Mouse (Mus musculus): ENCODE results near the gene Uchl4. TPM values are rescaled to one million over a fixed set of nuclear protein-coding genes. Genes with fewer than 3 reads are reported as not detected.
"Not testable (repeated sequence)": the region's sequence is repeated elsewhere in the genome, so short reads cannot be mapped to it uniquely, and the experiment has no call there.

Uchl4 gene
- polyA plus RNA-seq (2012; rRNA removed) = not detected in 2 replicates

- H3K36me3 ChIP-seq (ENCODE audit: control insufficient read depth, insufficient read depth, low read length) = peaks cover 2% of the 10 kb centered on the region; the same call in 1 of the 2 replicates
- no peaks in the 10 kb centered on the region for H3K27me3 ChIP-seq (ENCODE audit: control insufficient read depth, insufficient read depth, low read length)
- H3K4me1 ChIP-seq (ENCODE audit: control insufficient read depth, insufficient read depth, insufficient read length) = no peaks in the 10 kb centered on the region
- H3K27ac ChIP-seq (ENCODE audit: insufficient read depth, low read length) = no peak within 1 kb of the TSS
- TF ChIP-seq POLR2A (IDR thresholded peaks at IDR 0.05; ENCODE audit: low read depth, low read length) (no peak), CTCF (IDR thresholded peaks at IDR 0.05; ENCODE audit: extremely low read depth, insufficient read depth, insufficient read length, insufficient replicate concordance) (no peak)
- H3K4me3 ChIP-seq (ENCODE audit: extremely low read depth, insufficient read depth, insufficient read length) = no peak within 1 kb of the TSS
- 94% methylated on average over 8 of the region's 8 CpGs for WGBS
- no peak for DNase-seq (ENCODE audit: low read depth in 1 of 2, low spot score in 2 of 2)
Measured at GRCm38 (mm10) chr9:64234768-64235435, at the start of gene Uchl4. Gene Uchl4, plus strand, starts transcription at chr9:64235201.

GRCm38 (mm10) chr9:64193879-64194278, 41.1 kb upstream of the Uchl4 start:
- H3K27ac ChIP-seq (ENCODE audit: insufficient read depth, low read length) = no peak overlapping the region
- no peak overlapping the region for H3K4me3 ChIP-seq (ENCODE audit: extremely low read depth, insufficient read depth, insufficient read length)
- no peak for DNase-seq (ENCODE audit: low read depth in 1 of 2, low spot score in 2 of 2)
- WGBS = 88% methylated on average over 1 of the region's 1 CpGs
- H3K4me1 ChIP-seq (ENCODE audit: control insufficient read depth, insufficient read depth, insufficient read length) = no peaks in the 10 kb centered on the region
- no peaks in the 10 kb centered on the region for H3K27me3 ChIP-seq (ENCODE audit: control insufficient read depth, insufficient read depth, low read length)
- H3K36me3 ChIP-seq (ENCODE audit: control insufficient read depth, insufficient read depth, low read length) = peaks cover 20% of the 10 kb centered on the region
- TF ChIP-seq POLR2A (IDR thresholded peaks at IDR 0.05; ENCODE audit: low read depth, low read length) (no peak), CTCF (IDR thresholded peaks at IDR 0.05; ENCODE audit: extremely low read depth, insufficient read depth, insufficient read length, insufficient replicate concordance) (no peak)

- Histone ChIP-seq H3K27me3 (ENCODE audit: control insufficient read depth, insufficient read depth, low read length) (no peaks in the 10 kb centered on the region), H3K36me3 (ENCODE audit: control insufficient read depth, insufficient read depth, low read length) (peaks cover 20% of the 10 kb centered on the region), H3K27ac (ENCODE audit: insufficient read depth, low read length) (no peak overlapping the region), H3K4me1 (ENCODE audit: control insufficient read depth, insufficient read depth, insufficient read length) (no peaks in the 10 kb centered on the region), H3K4me3 (ENCODE audit: extremely low read depth, insufficient read depth, insufficient read length) (no peak overlapping the region)
- no peak for DNase-seq (ENCODE audit: low read depth in 1 of 2, low spot score in 2 of 2)
- WGBS = 93% methylated on average over 4 of the region's 4 CpGs
- no peak for TF ChIP-seq CTCF (IDR thresholded peaks at IDR 0.05; ENCODE audit: extremely low read depth, insufficient read depth, insufficient read length, insufficient replicate concordance)
- TF ChIP-seq POLR2A (IDR thresholded peaks at IDR 0.05; ENCODE audit: low read depth, low read length) = no peak
Measured at GRCm38 (mm10) chr9:64195554-64195953, 39.4 kb upstream of the Uchl4 start.

- TF ChIP-seq POLR2A (IDR thresholded peaks at IDR 0.05; ENCODE audit: low read depth, low read length) (no peak), CTCF (IDR thresholded peaks at IDR 0.05; ENCODE audit: extremely low read depth, insufficient read depth, insufficient read length, insufficient replicate concordance) (no peak)
- 94% methylated on average over 8 of the region's 8 CpGs for WGBS
- Histone ChIP-seq H3K27ac (ENCODE audit: insufficient read depth, low read length) (no peak overlapping the region), H3K27me3 (ENCODE audit: control insufficient read depth, insufficient read depth, low read length) (no peaks in the 10 kb centered on the region), H3K4me3 (ENCODE audit: extremely low read depth, insufficient read depth, insufficient read length) (no peak overlapping the region), H3K4me1 (ENCODE audit: control insufficient read depth, insufficient read depth, insufficient read length) (no peaks in the 10 kb centered on the region), H3K36me3 (ENCODE audit: control insufficient read depth, insufficient read depth, low read length) (peaks cover 20% of the 10 kb centered on the region)
- no peak for DNase-seq (ENCODE audit: low read depth in 1 of 2, low spot score in 2 of 2)
Measured at GRCm38 (mm10) chr9:64197524-64197923, 37.5 kb upstream of the Uchl4 start.

- DNase-seq (ENCODE audit: low read depth in 1 of 2, low spot score in 2 of 2) = no peak
- TF ChIP-seq CTCF (IDR thresholded peaks at IDR 0.05; ENCODE audit: extremely low read depth, insufficient read depth, insufficient read length, insufficient replicate concordance) = no peak
- no peak for TF ChIP-seq POLR2A (IDR thresholded peaks at IDR 0.05; ENCODE audit: low read depth, low read length)
- Histone ChIP-seq H3K27me3 (ENCODE audit: control insufficient read depth, insufficient read depth, low read length) (no peaks in the 10 kb centered on the region), H3K4me1 (ENCODE audit: control insufficient read depth, insufficient read depth, insufficient read length) (no peaks in the 10 kb centered on the region), H3K27ac (ENCODE audit: insufficient read depth, low read length) (no peak overlapping the region), H3K4me3 (ENCODE audit: extremely low read depth, insufficient read depth, insufficient read length) (no peak overlapping the region), H3K36me3 (ENCODE audit: control insufficient read depth, insufficient read depth, low read length) (peaks cover 16% of the 10 kb centered on the region)
- WGBS = 92% methylated on average over 5 of the region's 5 CpGs
Measured at GRCm38 (mm10) chr9:64198068-64198762, 36.8 kb upstream of the Uchl4 start.

GRCm38 (mm10) chr9:64198763-64199418, 36.1 kb upstream of the Uchl4 start:
- H3K27me3 ChIP-seq (ENCODE audit: control insufficient read depth, insufficient read depth, low read length); H3K4me3 ChIP-seq (ENCODE audit: extremely low read depth, insufficient read depth, insufficient read length); H3K27ac ChIP-seq (ENCODE audit: insufficient read depth, low read length); H3K4me1 ChIP-seq (ENCODE audit: control insufficient read depth, insufficient read depth, insufficient read length); DNase-seq (ENCODE audit: low read depth in 1 of 2, low spot score in 2 of 2): not testable (repeated sequence)
- peaks cover 11% of the 10 kb centered on the region for H3K36me3 ChIP-seq (ENCODE audit: control insufficient read depth, insufficient read depth, low read length)
- 89% methylated on average over 7 of the region's 7 CpGs for WGBS

- H3K4me1 ChIP-seq (ENCODE audit: control insufficient read depth, insufficient read depth, insufficient read length) = no peaks in the 10 kb centered on the region
- no peaks in the 10 kb centered on the region for H3K27me3 ChIP-seq (ENCODE audit: control insufficient read depth, insufficient read depth, low read length)
- H3K4me3 ChIP-seq (ENCODE audit: extremely low read depth, insufficient read depth, insufficient read length) = no peak overlapping the region
- peaks cover 16% of the 10 kb centered on the region for H3K36me3 ChIP-seq (ENCODE audit: control insufficient read depth, insufficient read depth, low read length)
- H3K27ac ChIP-seq (ENCODE audit: insufficient read depth, low read length) = no peak overlapping the region
- WGBS = 63% methylated on average over 2 of the region's 2 CpGs
- DNase-seq (ENCODE audit: low read depth in 1 of 2, low spot score in 2 of 2) = no peak
- no peak for TF ChIP-seq POLR2A (IDR thresholded peaks at IDR 0.05; ENCODE audit: low read depth, low read length)
- TF ChIP-seq CTCF (IDR thresholded peaks at IDR 0.05; ENCODE audit: extremely low read depth, insufficient read depth, insufficient read length, insufficient replicate concordance) = no peak
Measured at GRCm38 (mm10) chr9:64199897-64200296, 35.1 kb upstream of the Uchl4 start.
